Mouse (Mus musculus) T-helper 17 cell (primary cell): ENCODE measurements around the gene Diablo.

Experiments
- in situ Hi-C, 2 experiments: fragments of 300-600 bp; cut with MboI, MseI; formaldehyde crosslinking; loops; 1 replicate in 1 of 2; 2 replicates in 1 of 2; pipeline ENCODE4 v1.15.1; 2025; ENCODE audit warnings: high pct_unique_total_duplicates in 2 of 2

Diablo gene

DNA sequence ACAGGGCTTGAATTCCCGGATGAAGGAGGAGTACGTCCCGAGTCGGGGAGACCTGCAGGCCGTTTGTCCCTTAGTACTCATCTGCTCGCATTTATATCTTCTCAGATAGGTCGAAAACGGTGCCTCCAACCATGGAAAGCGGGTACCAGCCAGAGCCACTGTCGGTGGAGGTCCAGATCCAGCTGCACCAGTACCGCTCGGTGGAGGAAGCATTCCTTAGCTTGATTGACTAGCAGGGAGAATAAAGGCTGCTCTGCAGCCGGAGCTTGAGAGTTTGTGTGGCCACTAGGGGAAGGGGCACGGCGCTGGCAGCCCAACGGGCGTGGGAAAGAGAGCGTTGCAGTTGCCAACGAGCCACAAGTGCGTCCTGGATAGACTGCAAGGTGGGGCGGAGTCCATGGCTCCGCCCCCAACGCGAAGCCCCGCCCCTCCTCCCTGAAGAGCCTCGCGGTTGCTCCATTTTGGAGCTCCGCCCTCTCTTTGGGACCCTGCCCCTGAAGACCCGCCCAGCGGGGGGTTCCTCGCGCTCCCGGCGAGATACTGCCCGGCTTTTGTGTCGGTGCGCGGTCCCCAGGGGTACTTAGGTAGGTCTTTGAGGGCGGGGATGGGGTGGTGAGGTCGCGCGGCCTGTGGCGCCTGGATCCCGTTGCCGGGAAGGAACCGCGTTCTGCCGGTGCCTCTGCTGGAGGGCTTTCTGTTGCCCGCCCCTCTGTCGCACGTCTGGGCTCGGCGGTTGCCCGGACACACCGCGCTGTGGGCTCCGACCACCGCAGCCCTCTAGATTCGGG lies 15.8 kb downstream of the Diablo start:
- in situ Hi-C loops = no loop called here

DNA sequence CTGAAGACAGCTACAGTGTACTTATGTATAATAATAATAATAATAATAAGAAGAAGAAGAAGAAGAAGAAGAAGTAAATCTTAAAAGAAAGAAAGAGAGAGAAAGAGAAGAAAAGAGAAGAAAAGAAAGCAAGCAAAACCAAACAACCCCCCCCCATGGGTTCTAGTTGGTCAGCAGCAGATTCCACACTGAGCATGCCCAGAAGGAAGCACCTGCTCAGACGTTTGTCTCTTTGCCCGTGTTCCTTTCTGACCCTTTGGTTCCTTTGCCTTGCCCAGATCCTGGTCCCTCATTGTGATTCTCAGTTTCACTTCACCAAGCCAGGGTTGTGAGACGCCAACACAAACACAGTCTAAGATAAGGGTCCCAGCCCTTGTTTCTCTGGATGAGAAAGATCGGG lies 22.0 kb downstream of the Diablo start:
- in situ Hi-C loops = loop anchor here in 1 of 2 experiments (5.0 kb wide), 1 partner anchor 135 kb away; no protein-coding TSS in a partner anchor

DNA sequence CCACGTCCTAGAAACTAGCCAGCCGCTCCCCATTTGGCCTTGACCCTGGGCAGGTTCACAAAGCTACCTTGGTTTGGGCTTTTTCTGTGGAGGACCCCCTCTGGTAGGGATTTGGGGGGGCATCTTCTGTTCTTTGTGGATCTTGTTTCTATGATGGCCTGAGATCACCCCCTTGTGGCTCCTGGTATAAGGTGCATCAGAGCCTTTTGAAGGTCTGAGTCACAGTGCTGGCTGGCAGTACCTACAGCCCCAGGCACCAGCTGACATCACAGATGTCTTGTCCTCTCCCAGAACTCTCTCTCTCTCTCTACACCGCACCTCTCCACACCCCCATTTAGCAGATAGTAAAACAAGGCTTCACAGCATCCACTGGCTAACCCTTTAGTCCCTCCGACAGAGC lies 24.3 kb downstream of the Diablo start:
- in situ Hi-C loops = loop anchor here (5.0 kb wide), 2 partner anchors 57 to 132 kb away; no protein-coding TSS in a partner anchor

DNA sequence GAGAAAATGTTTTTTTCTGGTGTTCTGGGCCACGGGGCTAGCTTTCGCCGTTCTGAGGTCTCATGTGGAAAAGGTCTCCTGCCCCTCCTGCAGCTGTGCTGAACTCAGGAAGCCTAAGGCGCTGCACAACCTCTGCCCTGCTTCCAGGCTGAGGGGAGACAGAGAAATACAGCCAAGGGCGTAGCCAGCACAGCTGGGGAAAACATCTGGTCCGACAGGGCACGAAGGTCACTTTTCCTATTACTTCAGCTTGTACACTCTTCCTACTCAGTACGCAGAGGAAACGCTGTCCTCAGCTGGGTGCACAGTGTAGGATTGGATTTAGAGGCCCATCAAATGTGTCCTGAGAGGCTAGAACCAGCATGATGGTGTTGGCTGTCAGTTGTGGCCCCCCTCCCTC lies 34.0 kb downstream of the Diablo start:
- in situ Hi-C loops = loop anchor here (10.0 kb wide), 2 partner anchors 395 to 1745 kb away; no protein-coding TSS in a partner anchor

DNA sequence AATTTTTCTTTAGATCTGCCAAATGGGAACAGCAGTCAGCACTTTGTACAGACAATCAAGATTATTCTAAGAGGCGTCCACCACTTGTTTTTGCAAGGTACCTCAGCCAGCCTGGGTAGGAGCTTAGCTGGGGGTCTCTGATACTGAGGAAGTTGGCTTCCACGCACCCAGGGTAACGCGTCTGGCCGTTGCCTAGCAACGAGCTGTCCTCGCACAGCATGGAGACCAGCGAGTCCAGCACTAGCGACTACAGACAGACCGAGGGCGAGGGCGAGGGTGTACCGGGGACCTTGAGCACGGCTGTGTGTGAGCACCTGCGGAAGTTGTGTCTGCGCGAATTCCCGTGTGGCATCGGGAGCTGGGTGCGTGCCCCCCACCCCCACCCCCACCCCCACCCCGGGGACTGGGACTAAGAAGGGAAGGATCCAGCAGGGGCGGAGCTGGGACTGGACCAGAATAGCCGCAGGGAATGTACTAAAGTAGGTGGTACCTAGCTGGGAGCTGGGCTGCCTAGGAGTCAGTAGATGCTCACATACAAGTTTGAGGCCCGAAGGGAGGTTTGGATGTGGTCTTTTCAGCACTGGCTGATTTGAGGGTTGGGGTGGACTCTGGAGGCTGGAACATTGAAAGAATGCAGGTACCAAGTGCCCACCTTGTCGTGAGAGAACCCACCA lies 34.7 kb downstream of the Diablo start, which contains the start of the genes Lrrc43 and Il31:
TSS of gene Lrrc43 (plus strand) at position 194 of the 674 bp plus-strand sequence.
TSS of gene Il31 (minus strand) at position 378 of the 674 bp plus-strand sequence.
- in situ Hi-C loops = loop anchor here (10.0 kb wide), 2 partner anchors 394 to 1744 kb away; no protein-coding TSS in a partner anchor

DNA sequence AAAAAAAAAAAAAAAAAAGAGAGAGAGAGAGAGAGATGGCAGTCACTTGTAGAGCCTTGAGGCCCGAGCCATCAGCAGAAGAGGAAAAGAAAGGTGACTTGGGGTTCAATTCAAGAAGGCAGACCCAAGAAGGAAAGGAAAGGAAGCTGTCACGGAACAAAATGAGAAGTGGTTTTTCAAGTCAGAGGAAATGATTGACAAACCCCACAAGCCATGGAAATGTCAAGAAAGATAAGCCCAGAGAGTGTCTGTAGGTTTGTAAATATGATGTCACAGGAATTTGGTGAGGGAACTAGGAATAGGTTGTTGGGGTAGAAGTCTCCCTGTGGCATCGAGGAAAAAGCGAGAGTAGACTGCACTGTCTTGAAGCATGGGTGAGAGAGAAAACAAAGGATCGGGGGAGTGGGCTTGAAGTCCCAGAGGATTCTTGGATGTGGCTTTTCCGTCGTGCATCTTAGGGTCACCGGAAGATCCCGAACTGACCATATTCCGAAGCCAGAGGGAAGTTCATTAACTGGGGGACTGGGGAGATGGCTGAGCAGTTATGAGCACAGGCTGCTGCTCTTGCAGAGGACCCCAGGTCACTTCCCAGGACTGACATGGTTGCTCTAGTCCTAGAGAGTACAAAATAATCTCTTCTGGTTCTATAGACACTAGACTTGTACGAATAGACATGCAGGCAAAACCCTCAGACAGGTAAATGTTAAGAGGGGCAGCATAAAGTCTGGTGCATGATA lies 36.1 kb downstream of the Diablo start:
- in situ Hi-C loops = loop anchor here (10.0 kb wide), 2 partner anchors 393 to 1743 kb away; no protein-coding TSS in a partner anchor

DNA sequence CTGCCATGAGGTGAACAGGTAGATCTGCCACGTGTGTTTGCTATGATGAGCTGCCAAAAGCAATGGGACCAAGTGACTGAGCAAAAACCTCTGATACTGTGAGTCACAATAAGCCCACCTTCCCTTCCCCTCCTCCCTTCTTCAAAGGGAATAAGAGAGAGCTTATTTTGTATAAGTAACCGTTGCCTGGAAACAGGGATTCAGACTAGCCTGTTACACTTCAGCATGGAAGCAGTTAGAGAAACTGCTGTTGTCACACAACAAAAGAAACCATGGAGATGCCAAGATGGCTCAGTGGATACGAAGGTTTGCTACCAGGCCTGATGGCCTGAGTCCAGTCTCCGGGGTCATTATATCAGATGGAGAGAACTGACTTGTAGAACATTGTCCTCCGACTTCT lies 50.2 kb downstream of the Diablo start:
- in situ Hi-C loops = no loop called here

DNA sequence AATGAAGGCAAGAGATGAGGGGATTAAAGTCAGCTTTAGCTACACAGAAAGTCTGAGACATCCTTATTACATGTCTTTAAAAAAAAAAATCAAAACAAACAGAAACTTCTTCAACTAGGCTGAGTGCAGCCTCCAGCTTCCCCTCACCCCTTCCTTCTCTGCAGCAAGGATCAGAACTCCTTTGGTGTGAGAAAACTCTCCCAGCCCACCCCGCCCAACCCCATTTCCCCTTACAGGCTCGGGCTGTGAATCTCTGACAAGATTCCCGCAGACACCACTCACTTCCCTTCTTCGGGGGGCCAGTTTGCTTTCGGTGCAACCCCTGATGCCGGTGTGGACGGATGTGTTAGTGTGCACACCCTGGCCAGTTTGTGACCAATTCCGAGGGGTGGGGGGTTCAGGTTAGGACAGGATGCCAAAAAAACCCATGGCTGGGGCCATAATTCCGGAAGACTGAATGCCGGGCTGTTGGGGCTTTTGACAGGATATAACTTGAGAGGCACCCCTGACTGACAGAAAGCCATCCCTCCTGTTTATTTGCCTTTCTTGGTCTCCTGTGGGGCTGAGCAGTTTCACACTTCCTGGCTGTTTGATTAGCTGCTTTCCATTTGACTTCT lies 53.1 kb downstream of the Diablo start:
- in situ Hi-C loops = no loop called here

DNA sequence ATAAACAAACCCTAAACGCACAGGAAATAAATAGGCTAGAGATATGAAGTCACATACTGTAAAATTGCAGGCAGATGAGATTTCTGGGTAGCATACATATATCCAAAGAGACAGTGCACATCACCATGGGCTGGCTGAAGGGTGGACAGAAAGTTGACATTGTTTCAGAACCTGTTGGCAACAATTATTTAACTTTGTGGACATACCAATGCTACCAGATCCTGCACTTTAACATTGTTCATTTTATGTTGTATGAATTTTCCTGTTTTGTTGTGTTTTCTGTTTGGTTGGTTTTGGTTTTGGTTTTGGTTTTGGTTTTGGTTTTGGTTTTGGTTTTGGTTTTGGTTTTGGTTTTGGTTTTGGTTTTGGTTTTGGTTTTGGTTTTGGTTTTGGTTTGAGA lies 59.3 kb downstream of the Diablo start:
- in situ Hi-C loops = no loop called here

DNA sequence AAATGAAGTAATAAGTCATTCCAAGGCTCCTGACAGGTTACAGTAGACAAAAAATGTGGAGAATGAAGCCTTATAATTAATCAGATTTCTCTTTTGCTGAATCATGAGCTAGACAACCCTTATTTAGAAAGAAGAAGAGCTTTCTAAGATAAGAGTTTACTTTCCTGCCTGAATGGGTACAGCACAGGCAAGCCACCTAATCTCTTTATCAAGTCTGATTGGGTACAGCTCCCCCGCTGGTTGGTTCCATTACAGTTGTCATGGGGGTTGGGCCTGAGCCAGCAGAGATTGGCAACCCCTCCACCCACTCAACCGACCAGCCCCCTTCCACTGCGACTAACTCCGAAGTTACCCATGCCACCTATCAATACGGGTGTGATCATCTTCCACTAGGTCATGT lies 62.6 kb downstream of the Diablo start:
- in situ Hi-C loops = no loop called here
